Mouse (Mus musculus) lung, postnatal 0 days (tissue): ENCODE measurements around the gene Ppp1r1b.

ENCODE experiments used
- CTCF ChIP-seq: IDR thresholded peaks from 2 replicates; pipeline ENCODE4 v1.5.1; 2016; ENCODE audit warnings: antibody characterized with exemption, mild to moderate bottlenecking
- EP300 ChIP-seq: IDR thresholded peaks from 2 replicates; pipeline ENCODE4 v1.6.1; 2016; ENCODE audit warnings: antibody characterized with exemption, mild to moderate bottlenecking, control low read depth

DNA sequence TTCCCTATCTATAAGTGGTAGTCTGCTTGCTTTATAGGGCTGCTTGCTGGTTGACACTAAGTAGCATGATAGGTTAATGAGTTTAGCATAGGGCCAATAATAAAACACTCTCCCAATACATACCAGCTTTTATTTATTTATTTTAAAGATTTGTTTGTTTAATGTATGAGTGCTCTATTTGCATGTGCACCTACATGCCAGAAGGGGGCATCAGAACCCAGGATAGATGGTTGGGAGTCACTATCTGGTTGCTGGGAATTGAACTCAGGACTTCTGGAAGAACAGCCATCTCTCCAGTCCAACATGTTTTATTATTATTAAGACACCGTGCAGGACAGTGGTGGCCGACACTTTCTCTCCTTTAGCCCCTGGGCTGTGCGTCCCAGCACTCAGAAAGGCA is 16.0 kb upstream of the Ppp1r1b start:
- TF ChIP-seq CTCF (peak; percentile 21; the same call in 1 of the 2 replicates), EP300 (no peak)
